Mouse (Mus musculus): ENCODE data around the gene Fopnl. TPM values are rescaled to one million over a fixed set of nuclear protein-coding genes. Genes with fewer than 3 reads are reported as not detected.

Fopnl gene
- polyA plus RNA-seq, 1 experiment from 2014 or later: 176 TPM

DNA sequence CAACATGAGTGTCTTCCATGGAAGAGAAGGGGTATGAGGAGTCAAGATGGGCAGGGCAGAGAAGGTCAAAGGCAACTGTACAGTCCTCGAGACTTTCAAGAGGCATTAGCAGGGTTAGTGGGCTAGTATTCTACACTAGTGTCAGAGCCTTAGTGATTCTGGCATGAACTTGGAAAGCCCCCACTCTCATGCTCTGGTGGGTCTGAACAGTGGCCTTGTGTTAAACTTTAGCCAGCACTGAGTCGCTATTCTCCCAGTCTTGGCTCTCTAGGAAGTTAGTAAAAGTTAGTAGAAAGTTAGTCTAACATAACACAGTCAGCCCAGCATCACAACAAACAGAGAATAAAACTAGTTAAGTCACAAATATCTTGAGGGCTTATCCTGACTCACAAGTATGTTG lies 14.1 kb downstream of the Fopnl start:
- ATAC-seq (ENCODE audit: low FRiP score): no peak

DNA sequence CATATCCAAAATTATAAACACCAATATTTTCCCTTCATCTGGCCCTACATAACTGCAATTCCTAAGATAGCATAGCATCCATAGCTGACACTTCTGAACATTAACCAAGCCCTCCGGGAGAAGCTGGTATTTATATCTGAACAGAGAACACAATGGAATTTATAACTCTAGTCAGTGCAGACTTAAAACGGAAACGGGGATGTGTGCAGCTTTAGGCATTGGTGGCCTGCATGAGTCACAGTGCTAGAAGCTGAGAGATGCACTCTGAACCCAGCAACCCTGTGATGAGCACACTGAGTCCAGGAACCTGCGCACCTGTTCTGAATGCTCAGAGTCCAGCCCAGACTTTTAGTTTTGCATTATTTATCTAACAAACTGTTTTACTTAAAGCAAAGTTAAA lies 18.7 kb downstream of the Fopnl start:
- Histone ChIP-seq H3K9me3 (no peaks in the 10 kb centered on the region), H3K4me2 (no peak overlapping the region), H3K36me3 (replicated peaks) (peaks cover 54% of the 10 kb centered on the region), H3K27ac (no peak overlapping the region), H3K4me3 (replicated peaks) (no peak overlapping the region), H3K27me3 (no peaks in the 10 kb centered on the region), H3K4me1 (no peaks in the 10 kb centered on the region), H3K9ac (no peak overlapping the region)
- no peak for ATAC-seq (ENCODE audit: low FRiP score)
- 98% methylated on average over 4 of the region's 4 CpGs for WGBS

More for the DNA sequence above, 14.1 kb downstream of the Fopnl start:
- Histone ChIP-seq H3K9ac (no peak overlapping the region), H3K27me3 (no peaks in the 10 kb centered on the region), H3K4me3 (replicated peaks) (no peak overlapping the region), H3K4me1 (no peaks in the 10 kb centered on the region; the same call in 1 of the 2 replicates), H3K36me3 (replicated peaks) (peaks cover 84% of the 10 kb centered on the region), H3K9me3 (no peaks in the 10 kb centered on the region), H3K27ac (no peak overlapping the region), H3K4me2 (no peak overlapping the region)
- 82% methylated on average over 2 of the region's 2 CpGs for WGBS

DNA sequence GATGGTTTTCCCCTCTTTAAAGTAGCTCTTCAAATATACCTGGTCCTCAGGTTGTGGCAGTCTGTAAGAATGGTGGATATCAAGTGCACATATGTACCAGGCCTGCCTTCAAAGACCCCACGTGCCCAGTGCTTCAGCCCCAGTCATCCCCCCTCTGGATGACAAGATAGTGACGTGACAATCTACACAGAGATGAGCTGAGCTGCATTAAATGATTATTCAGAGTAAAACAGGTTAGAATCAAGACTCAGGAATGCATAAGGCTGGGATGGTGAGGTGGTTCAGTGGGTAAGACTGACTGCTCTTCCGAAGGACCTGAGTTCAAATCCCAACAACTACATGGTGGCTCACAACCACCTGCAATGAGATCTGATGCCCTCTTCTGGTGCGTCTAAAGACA lies 19.5 kb downstream of the Fopnl start:
- ATAC-seq (ENCODE audit: low FRiP score): no peak
- Histone ChIP-seq H3K4me3 (replicated peaks) (no peak overlapping the region), H3K4me1 (no peaks in the 10 kb centered on the region), H3K27me3 (peaks cover 3% of the 10 kb centered on the region), H3K9ac (no peak overlapping the region), H3K4me2 (no peak overlapping the region), H3K9me3 (no peaks in the 10 kb centered on the region), H3K27ac (no peak overlapping the region), H3K36me3 (replicated peaks) (peaks cover 47% of the 10 kb centered on the region)
- WGBS: 94% methylated on average over 4 of the region's 4 CpGs

DNA sequence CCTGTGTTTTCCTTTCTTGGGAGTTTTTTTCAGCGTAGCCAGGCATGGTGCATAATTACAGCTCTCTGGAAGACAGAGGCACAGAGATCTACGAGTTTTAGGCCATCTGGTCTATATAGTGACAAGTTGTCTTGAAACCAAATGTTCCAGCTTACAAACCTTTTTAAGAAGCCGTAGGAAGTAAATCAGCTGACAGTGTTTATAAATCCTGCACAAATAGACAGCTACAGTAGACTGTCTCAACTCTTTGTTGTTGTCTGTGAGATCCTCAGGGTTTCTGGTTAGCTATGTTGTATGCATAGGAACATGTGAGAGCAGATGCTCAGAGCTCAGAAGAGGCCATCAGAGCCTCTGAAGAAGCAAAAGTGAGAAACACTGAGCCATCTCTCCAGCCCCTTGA lies 20.1 kb downstream of the Fopnl start:
- Histone ChIP-seq H3K9me3 (no peaks in the 10 kb centered on the region), H3K9ac (no peak overlapping the region), H3K27ac (no peak overlapping the region), H3K27me3 (peaks cover 9% of the 10 kb centered on the region), H3K4me3 (replicated peaks) (no peak overlapping the region), H3K4me1 (peaks cover 3% of the 10 kb centered on the region), H3K4me2 (no peak overlapping the region), H3K36me3 (replicated peaks) (peaks cover 43% of the 10 kb centered on the region)
- no peak for ATAC-seq (ENCODE audit: low FRiP score)
- WGBS: 91% methylated on average over 3 of the region's 3 CpGs

DNA sequence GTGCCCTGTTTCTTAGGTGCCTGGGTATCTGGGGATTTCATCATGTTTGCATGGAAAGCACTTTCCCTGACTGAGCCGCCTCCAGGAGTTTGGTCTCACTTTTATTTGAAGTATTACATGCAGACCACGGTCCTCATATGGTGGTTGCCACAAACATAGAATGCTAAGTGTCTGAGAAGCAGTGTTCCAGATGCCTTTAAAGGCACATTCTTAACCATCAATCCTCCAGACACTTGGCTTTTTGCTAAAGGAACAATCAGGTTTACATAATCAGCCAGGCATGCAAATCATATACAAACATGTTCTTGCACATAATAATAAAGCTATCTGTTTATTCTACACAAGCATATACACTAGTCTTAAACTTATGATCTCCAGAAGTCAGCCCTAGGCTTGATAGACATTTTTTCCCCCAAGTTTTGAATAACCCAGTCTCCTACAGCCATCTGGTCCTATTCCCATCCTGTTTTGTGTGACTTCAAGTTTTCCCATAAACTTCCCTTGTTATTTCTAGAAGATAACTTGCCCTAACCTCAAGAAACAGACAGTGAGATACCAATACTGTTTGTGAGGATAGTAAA lies 20.6 kb downstream of the Fopnl start:
- no peak overlapping the region for H3K27ac ChIP-seq
- H3K4me2 ChIP-seq: no peak overlapping the region
- no peak overlapping the region for H3K9ac ChIP-seq
- peaks cover 38% of the 10 kb centered on the region for H3K36me3 ChIP-seq (replicated peaks)
- H3K9me3 ChIP-seq: no peaks in the 10 kb centered on the region
- H3K27me3 ChIP-seq: peaks cover 13% of the 10 kb centered on the region
- 83% methylated on average over 2 of the region's 2 CpGs for WGBS
- ATAC-seq (ENCODE audit: low FRiP score): no peak
- no peak overlapping the region for H3K4me3 ChIP-seq (replicated peaks)
- H3K4me1 ChIP-seq: peaks cover 3% of the 10 kb centered on the region

DNA sequence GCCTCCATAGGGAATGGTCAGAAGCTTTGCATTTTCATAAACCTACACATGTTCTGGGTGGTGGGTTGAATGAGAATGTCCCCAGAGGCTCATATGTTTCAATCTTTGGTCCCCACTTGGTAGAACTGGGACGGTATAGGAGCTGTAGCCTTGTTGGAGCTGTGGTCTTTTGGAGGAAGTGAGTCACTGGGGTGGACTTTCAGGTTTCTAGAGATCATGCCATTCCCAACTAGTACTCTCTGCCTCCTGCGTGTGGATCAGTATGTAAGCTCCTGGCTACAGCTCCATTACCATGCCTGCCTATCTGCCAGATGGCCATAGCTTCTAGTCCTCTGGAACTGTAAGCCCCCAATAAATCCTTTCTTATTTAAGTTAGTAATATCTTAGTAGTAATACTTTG lies 21.9 kb downstream of the Fopnl start:
- no peak for ATAC-seq (ENCODE audit: low FRiP score)
- Histone ChIP-seq H3K4me1 (peaks cover 7% of the 10 kb centered on the region), H3K4me3 (replicated peaks) (no peak overlapping the region), H3K27me3 (peaks cover 26% of the 10 kb centered on the region), H3K36me3 (replicated peaks) (peaks cover 25% of the 10 kb centered on the region), H3K27ac (no peak overlapping the region), H3K4me2 (no peak overlapping the region), H3K9ac (no peak overlapping the region), H3K9me3 (no peaks in the 10 kb centered on the region)
- WGBS: 87% methylated on average over 2 of the region's 2 CpGs

DNA sequence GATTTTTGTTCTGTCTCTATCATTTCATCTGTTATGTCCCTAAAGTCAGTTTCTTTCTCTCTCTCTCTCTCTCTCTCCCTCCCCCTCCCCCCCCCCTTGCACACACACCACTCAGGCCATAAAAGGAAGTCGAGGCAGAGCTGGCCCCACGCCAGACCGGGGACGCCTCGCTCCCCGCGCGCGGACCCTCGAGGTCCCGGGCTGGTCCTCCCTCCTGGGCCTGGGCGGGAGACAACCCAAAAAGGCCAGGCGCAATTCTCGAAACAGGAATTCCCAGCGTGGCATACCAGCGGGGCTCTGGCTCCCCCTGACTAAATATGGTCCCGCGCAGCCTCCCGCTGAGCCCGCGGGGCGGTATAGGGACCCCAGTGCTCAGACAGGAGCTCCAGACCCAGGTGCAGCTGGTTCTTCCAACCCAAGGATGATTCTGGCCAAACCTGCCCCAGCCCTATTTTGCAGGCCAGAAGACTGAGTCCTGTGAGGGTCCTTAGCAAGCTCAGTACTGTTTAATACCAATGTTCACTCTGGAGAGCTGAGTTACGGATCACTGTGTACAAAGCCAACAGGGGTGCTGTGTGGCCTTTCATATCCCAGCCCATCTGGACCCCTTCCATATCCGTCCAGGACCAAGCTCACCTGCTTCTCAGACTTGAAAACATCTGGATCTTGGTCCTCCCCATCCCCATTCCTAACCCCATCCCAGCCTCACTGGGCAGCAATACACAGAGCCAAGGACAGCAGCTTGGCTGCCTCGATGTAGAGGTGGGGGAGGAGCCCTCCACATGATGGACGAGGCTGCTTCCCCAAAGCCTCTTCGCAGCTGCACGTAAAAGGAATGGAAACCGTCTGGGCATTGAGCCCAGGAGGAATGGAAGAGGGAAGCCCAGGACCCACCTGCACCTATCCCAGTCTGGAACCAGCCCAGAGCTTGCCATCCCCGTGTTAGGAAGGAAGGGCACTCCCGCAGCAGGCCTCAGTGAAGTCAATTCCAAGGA lies 24.7 kb downstream of the Fopnl start:
- no peak for ATAC-seq (ENCODE audit: low FRiP score)
- Histone ChIP-seq H3K36me3 (replicated peaks) (no peaks in the 10 kb centered on the region; the same call in none of the 2 replicates), H3K27ac (no peak overlapping the region), H3K27me3 (peaks cover 29% of the 10 kb centered on the region), H3K4me1 (peaks cover 7% of the 10 kb centered on the region), H3K9ac (0 out of 2 replicates have a peak overlapping the region, but pooled peaks have one; percentile 4), H3K4me3 (replicated peaks) (peak overlapping the region; percentile 19), H3K4me2 (peak overlapping the region; percentile 45), H3K9me3 (no peaks in the 10 kb centered on the region)
- WGBS: 14% methylated on average over 31 of the region's 31 CpGs

DNA sequence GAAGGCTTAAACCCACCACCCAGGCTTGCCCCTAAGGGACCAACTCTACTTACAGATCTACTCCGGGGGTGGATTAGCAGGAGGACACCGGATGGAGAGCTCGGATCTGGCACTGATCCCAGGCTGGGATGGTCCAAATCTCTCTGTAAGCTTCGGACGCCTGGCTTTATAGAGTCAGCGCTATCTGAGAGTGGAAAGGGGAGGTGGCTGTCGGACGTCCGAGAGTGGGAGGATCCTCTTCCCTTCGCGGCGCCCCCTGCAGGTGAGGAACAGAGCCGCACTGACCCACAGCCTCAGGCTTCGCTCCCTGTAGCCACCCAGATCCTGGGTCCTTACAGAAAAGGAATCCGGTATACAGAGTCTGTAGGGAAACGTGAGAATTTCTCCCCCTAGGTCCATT lies 26.0 kb downstream of the Fopnl start, which contains the start of gene Myh11:
Gene Myh11 (minus strand): TSS at position 150 of the 400 bp plus-strand sequence.
- 3% methylated on average over 16 of the region's 16 CpGs for WGBS
- H3K9ac ChIP-seq: 0 out of 2 replicates have a peak within 1 kb of the TSS, but pooled peaks have one; percentile 4

DNA sequence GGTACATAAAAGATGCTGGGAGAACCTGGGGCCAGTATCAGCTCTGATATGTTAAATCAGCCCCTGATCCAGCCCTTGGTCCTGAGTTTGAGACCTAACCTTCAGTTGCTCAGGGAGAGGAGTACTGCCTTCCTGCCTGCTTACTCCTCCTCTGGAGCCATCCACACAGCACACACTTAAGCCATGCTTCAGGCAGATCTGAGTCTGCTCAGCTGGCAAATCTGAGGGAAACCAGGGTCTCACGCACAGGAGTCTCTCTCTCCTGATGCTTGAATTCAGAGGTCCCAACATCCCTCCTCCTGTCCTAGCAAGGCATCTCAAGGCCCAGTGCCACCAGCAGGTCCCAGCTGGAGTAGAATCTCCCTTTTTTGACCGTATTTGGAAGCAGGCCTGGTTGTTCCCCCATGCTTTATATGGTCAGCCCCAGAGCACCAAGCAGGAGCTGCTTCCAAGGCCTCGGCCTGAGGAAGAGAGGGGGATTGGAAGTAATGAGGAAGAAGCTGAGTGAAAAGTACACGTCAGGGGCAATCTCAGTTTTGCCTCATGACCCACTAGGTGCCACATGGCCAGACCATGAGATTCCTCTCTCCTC lies 44.7 kb downstream of the Fopnl start:
- Histone ChIP-seq H3K9ac (no peak overlapping the region), H3K27me3 (no peaks in the 10 kb centered on the region), H3K4me1 (no peaks in the 10 kb centered on the region), H3K27ac (no peak overlapping the region), H3K36me3 (replicated peaks) (no peaks in the 10 kb centered on the region), H3K9me3 (no peaks in the 10 kb centered on the region), H3K4me3 (replicated peaks) (no peak overlapping the region), H3K4me2 (no peak overlapping the region)
- WGBS: 77% methylated on average over 4 of the region's 4 CpGs
- no peak for ATAC-seq (ENCODE audit: low FRiP score)

More for the DNA sequence above, 26.0 kb downstream of the Fopnl start, which contains the start of gene Myh11:
- ATAC-seq (ENCODE audit: low FRiP score): no peak; the same call in 1 of the 2 replicates
- Histone ChIP-seq H3K27ac (no peak within 1 kb of the TSS), H3K36me3 (replicated peaks) (no peaks in the 10 kb centered on the region; the same call in 1 of the 2 replicates), H3K4me1 (peaks cover 7% of the 10 kb centered on the region), H3K27me3 (peaks cover 29% of the 10 kb centered on the region), H3K4me3 (replicated peaks) (peak within 1 kb of the TSS; percentile 19), H3K4me2 (peak within 1 kb of the TSS; percentile 45), H3K9me3 (no peaks in the 10 kb centered on the region)

DNA sequence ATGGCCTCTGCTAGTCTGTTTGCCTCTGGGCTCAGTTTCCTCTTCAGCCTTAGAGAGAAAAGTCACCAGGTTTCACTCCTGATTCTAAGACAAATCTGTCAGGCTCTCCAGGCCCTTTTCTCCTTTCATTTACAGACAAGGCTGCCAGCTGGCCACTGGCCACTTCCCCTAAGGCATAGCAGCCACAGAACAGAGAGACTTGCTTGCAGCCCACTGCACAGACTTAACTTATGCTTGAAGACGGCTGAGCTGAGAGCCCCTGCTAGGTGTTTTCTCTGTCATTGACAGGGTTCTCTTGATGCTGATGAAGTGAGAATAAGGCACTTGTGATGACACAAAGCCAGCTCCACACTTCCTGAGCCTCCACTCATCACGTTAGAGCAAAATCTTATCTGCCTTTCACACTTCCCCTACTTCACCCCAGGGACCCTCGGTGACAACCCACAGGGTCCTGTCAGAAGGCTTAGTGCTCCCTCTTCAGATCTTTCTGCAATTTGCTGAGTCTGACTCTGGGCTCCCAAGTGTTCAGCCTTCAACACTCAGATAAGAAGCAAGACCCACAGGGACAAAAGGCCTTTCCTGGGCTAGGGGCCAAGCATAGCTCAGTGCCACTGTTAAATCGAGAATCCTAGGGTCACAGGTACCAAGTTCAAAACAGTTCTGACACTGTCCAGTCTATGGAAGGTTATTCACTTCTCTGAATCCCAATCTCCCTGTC lies 51.8 kb downstream of the Fopnl start:
- H3K4me2 ChIP-seq: no peak overlapping the region
- no peak overlapping the region for H3K4me3 ChIP-seq (replicated peaks)
- 48% methylated on average over 4 of the region's 4 CpGs for WGBS
- H3K36me3 ChIP-seq (replicated peaks): no peaks in the 10 kb centered on the region
- no peaks in the 10 kb centered on the region for H3K27me3 ChIP-seq
- H3K27ac ChIP-seq: no peak overlapping the region
- H3K4me1 ChIP-seq: no peaks in the 10 kb centered on the region
- no peak for ATAC-seq (ENCODE audit: low FRiP score)
- H3K9me3 ChIP-seq: no peaks in the 10 kb centered on the region
- H3K9ac ChIP-seq: no peak overlapping the region

DNA sequence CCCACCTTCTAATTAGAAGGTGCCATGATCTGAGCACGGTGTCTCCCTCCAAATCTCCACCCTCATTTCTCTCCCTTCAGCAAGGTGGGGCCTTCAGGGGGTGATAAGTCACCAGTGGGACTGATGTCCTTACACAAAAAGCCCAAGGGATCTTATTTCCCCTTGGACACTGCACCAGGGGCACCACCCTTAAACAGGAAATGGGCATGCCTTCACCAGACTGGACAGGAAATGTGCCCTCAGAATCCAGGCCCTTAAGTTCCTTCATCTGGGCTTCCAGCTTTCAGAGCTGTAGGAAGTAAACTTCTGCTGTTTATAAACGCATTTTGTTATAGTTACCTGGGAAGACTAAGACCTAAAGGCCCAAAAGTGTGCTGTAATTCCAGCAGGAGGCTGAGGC lies 52.7 kb downstream of the Fopnl start:
- ATAC-seq (ENCODE audit: low FRiP score): no peak
- H3K27me3 ChIP-seq: no peaks in the 10 kb centered on the region
- H3K4me3 ChIP-seq (replicated peaks): no peak overlapping the region
- no peaks in the 10 kb centered on the region for H3K9me3 ChIP-seq
- H3K4me1 ChIP-seq: no peaks in the 10 kb centered on the region
- no peak overlapping the region for H3K27ac ChIP-seq
- H3K9ac ChIP-seq: no peak overlapping the region
- no peak overlapping the region for H3K4me2 ChIP-seq
- WGBS: 75% methylated on average over 2 of the region's 2 CpGs
- no peaks in the 10 kb centered on the region for H3K36me3 ChIP-seq (replicated peaks)

DNA sequence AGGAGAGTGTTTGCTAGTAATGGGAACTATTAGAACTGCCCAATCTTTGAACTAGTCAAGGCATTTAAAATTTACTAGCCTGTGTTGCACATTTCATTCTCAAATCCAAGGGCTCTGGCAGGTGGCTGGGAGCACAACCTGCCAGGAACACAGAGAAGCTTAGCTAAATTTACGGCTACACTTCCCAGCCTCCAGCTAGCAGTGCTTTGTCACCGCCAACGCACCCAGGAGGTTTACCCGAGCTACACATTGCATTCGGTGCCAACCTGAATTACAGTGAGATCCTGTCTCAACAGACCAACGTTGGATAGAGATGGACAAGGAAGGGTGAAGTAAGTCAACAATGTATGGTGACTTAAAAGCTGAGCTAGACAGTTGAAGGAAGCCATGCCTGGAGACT lies 54.0 kb downstream of the Fopnl start:
- ATAC-seq (ENCODE audit: low FRiP score): no peak
- no peak overlapping the region for H3K4me2 ChIP-seq
- H3K9ac ChIP-seq: no peak overlapping the region
- no peak overlapping the region for H3K27ac ChIP-seq
- H3K4me3 ChIP-seq (replicated peaks): no peak overlapping the region
- no peaks in the 10 kb centered on the region for H3K4me1 ChIP-seq
- H3K27me3 ChIP-seq: no peaks in the 10 kb centered on the region
- no peaks in the 10 kb centered on the region for H3K9me3 ChIP-seq
- H3K36me3 ChIP-seq (replicated peaks): no peaks in the 10 kb centered on the region
- WGBS: 90% methylated on average over 6 of the region's 6 CpGs
